Mouse (Mus musculus): ENCODE data around the gene Slco2a1. TPM values are rescaled to one million over a fixed set of nuclear protein-coding genes. Genes with fewer than 3 reads are reported as not detected.

Gene Slco2a1
- polyA plus RNA-seq, 1 experiment: 0.77 TPM

DNA sequence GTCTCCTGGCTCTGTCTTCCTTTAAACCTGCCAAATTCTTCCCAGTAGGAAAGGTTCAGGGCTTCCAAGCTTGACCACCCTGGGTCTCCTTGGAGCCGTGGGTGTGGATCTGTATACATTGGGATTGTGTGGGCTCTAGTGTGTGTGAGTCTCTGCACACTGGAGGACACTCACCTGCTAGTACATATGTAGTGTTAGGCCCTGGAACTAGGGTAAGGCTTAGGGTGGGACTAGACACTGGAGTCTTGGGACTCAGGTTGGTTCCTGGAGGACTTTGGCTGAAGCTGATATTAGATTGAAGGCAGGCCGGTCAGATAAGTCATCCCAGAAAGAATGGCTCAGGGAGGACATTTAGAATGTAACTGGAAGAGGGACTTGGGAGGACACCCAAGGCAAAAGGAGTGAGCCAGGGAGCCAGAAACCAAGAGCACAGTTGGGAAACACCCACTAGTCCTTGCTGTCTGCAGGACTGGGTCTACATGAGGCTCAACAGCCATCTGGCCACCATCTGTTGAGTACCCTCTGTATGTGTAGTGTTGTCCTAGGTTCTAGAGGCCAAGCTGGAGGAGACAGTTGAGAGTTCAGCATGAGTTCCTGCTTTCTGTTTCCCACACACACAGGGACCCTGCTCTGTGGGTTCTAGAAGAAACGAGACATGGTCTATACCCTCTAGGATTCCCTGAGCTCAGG lies 9.4 kb upstream of the Slco2a1 start:
- 75% methylated on average over 3 of the region's 3 CpGs for WGBS
- Histone ChIP-seq H3K4me3 (replicated peaks; ENCODE audit: control insufficient read depth, low read depth, low read length) (no peak overlapping the region), H3K4me1 (ENCODE audit: control insufficient read depth, insufficient read depth, low read length) (no peaks in the 10 kb centered on the region), H3K27ac (ENCODE audit: control insufficient read depth, insufficient read depth, low read depth, low read length, poor library complexity) (no peak overlapping the region)
- TF ChIP-seq CTCF (IDR thresholded peaks at IDR 0.05; ENCODE audit: control insufficient read depth, insufficient read depth, low read length) (no peak), POLR2A (IDR thresholded peaks at IDR 0.05; ENCODE audit: borderline replicate concordance, control insufficient read depth, low read depth, low read length) (no peak)

DNA sequence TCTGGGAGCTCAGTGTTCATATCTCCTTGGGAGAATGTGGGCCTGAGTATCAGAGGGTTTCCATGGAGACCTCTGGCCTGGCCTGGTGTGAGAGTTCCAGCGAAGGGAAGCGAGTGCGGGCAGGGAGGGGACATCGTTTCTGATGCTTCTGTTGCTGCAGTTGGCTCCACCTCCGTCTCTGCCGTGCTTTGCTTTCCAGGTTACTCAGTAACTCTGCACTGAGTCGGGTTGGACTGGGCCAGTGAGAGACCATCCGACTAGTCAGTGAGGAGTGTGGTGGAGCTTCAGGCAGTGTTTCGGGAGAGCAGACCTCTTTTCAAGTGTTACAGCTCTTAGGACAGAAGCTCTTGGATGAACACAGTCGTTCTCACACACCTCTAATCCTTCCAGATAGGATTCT lies 8.6 kb upstream of the Slco2a1 start:
- Histone ChIP-seq H3K4me3 (replicated peaks; ENCODE audit: control insufficient read depth, low read depth, low read length) (no peak overlapping the region), H3K27ac (ENCODE audit: control insufficient read depth, insufficient read depth, low read depth, low read length, poor library complexity) (no peak overlapping the region), H3K4me1 (ENCODE audit: control insufficient read depth, insufficient read depth, low read length) (no peaks in the 10 kb centered on the region)
- no peak for TF ChIP-seq CTCF (IDR thresholded peaks at IDR 0.05; ENCODE audit: control insufficient read depth, insufficient read depth, low read length)
- TF ChIP-seq POLR2A (IDR thresholded peaks at IDR 0.05; ENCODE audit: borderline replicate concordance, control insufficient read depth, low read depth, low read length): no peak
- WGBS: 84% methylated on average over 10 of the region's 10 CpGs

DNA sequence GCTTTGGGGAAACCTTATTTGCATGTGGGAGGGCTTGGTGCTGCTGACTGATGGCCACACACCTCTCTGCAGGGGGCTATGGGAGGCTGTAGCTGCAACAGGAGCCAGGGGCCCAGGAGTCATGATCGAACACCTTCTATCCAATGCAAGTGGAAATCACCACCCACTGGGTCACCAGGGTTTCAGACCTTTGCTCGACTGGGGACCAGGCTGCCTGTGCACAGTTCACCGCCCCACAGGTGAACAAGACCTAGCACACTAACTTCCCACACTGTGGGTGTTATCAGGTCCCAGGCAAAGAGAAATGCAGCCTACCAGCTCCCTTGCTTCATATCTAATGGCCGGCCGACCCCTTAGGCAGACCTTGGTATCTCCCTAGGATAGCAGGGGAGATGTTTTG lies 8.1 kb upstream of the Slco2a1 start:
- Histone ChIP-seq H3K4me3 (replicated peaks; ENCODE audit: control insufficient read depth, low read depth, low read length) (no peak overlapping the region), H3K27ac (ENCODE audit: control insufficient read depth, insufficient read depth, low read depth, low read length, poor library complexity) (no peak overlapping the region), H3K4me1 (ENCODE audit: control insufficient read depth, insufficient read depth, low read length) (no peaks in the 10 kb centered on the region)
- no peak for TF ChIP-seq POLR2A (IDR thresholded peaks at IDR 0.05; ENCODE audit: borderline replicate concordance, control insufficient read depth, low read depth, low read length)
- no peak for TF ChIP-seq CTCF (IDR thresholded peaks at IDR 0.05; ENCODE audit: control insufficient read depth, insufficient read depth, low read length)
- WGBS: 83% methylated on average over 5 of the region's 5 CpGs

DNA sequence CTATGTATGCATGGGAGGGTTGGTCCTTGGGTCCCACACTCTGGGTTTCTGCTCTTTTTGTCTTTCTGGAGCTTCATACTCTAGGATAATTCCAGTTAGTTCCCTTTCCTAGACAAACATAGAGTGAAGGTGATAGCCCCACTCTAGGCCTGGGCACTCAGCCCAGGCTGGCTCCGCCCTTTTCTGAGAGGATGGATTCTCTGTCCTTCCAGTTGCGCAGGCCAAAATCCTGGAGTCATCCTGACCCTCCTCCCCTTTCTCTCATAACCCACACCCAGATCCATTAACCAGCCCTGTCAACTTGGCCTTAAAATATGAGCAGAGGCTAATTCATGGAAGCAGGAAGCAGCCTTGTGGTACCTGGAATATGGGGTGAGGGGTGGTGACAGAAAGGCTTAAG lies 6.7 kb upstream of the Slco2a1 start:
- H3K27ac ChIP-seq (ENCODE audit: control insufficient read depth, insufficient read depth, low read depth, low read length, poor library complexity): no peak overlapping the region
- TF ChIP-seq CTCF (IDR thresholded peaks at IDR 0.05; ENCODE audit: control insufficient read depth, insufficient read depth, low read length) (no peak), POLR2A (IDR thresholded peaks at IDR 0.05; ENCODE audit: borderline replicate concordance, control insufficient read depth, low read depth, low read length) (no peak)
- no peaks in the 10 kb centered on the region for H3K4me1 ChIP-seq (ENCODE audit: control insufficient read depth, insufficient read depth, low read length)
- H3K4me3 ChIP-seq (replicated peaks; ENCODE audit: control insufficient read depth, low read depth, low read length): no peak overlapping the region
- WGBS: 87% methylated on average over 2 of the region's 2 CpGs

DNA sequence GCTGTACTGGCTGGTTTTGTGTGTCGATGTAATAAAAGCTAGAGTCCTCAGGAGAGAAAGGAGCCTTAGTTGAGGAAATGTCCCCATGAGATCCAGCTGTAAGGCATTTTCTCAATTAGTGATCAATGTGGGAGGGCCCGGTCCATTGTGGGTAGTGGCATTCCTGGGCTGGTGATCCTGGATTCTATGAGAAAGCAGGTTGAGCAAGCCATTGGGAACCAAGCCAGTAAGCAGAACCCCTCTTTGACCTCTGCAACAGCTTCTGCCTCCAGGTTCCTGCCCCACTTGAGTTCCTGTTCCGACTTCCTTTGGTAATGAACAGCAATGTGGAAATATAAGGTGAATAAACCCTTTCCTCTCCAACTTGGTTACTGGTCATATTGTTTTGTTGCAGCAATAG lies 6.1 kb upstream of the Slco2a1 start:
- TF ChIP-seq POLR2A (IDR thresholded peaks at IDR 0.05; ENCODE audit: borderline replicate concordance, control insufficient read depth, low read depth, low read length) (no peak), CTCF (IDR thresholded peaks at IDR 0.05; ENCODE audit: control insufficient read depth, insufficient read depth, low read length) (no peak)
- 59% methylated on average over 3 of the region's 3 CpGs for WGBS
- Histone ChIP-seq H3K27ac (ENCODE audit: control insufficient read depth, insufficient read depth, low read depth, low read length, poor library complexity) (no peak overlapping the region), H3K4me3 (replicated peaks; ENCODE audit: control insufficient read depth, low read depth, low read length) (no peak overlapping the region), H3K4me1 (ENCODE audit: control insufficient read depth, insufficient read depth, low read length) (no peaks in the 10 kb centered on the region)

DNA sequence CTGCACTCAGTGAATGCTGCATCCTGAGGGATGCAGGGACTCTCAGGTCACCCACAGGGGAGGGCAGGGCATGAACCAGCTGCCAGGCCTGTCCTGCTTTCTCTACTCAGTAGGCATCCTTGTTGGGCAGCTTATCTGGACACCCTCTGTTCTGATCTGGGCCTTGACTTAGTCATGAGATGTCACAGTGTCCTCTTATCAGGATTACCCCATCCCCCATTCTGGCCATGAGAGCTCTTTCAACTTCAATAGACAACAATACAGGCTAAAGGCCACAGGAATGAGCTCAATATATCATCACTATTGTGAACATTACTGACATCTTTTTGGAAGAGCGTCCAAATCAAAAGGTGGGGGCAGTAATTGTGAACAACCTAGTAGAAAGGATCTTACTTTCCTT lies 3.4 kb upstream of the Slco2a1 start:
- Histone ChIP-seq H3K4me3 (replicated peaks; ENCODE audit: control insufficient read depth, low read depth, low read length) (no peak overlapping the region), H3K4me1 (ENCODE audit: control insufficient read depth, insufficient read depth, low read length) (no peaks in the 10 kb centered on the region), H3K27ac (ENCODE audit: control insufficient read depth, insufficient read depth, low read depth, low read length, poor library complexity) (no peak overlapping the region)
- TF ChIP-seq CTCF (IDR thresholded peaks at IDR 0.05; ENCODE audit: control insufficient read depth, insufficient read depth, low read length) (no peak), POLR2A (IDR thresholded peaks at IDR 0.05; ENCODE audit: borderline replicate concordance, control insufficient read depth, low read depth, low read length) (no peak)
- 83% methylated on average over 1 of the region's 1 CpGs for WGBS

DNA sequence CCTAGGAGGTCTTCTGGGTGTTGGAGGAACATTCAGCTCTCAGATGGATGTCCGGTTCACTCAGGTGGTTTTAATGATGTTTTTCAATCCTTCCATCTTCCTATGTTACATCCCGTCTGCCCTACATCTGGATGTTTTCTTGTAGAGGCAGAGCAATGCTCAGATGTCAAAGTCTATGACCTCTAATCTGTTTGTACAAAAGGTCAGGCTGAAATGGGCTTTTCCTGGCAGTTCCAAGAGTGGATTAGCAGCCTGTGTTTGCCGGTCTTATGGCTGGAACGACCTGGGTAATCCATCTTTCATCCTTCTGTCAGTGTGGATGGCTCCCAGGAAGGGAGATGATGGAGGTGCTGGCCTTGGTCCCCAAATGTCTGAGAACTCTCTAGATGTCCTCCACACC lies 2.6 kb upstream of the Slco2a1 start:
- Histone ChIP-seq H3K4me1 (ENCODE audit: control insufficient read depth, insufficient read depth, low read length) (no peaks in the 10 kb centered on the region), H3K4me3 (replicated peaks; ENCODE audit: control insufficient read depth, low read depth, low read length) (no peak overlapping the region), H3K27ac (ENCODE audit: control insufficient read depth, insufficient read depth, low read depth, low read length, poor library complexity) (no peak overlapping the region)
- WGBS: 69% methylated on average over 4 of the region's 4 CpGs
- TF ChIP-seq CTCF (IDR thresholded peaks at IDR 0.05; ENCODE audit: control insufficient read depth, insufficient read depth, low read length): no peak
- no peak for TF ChIP-seq POLR2A (IDR thresholded peaks at IDR 0.05; ENCODE audit: borderline replicate concordance, control insufficient read depth, low read depth, low read length)

DNA sequence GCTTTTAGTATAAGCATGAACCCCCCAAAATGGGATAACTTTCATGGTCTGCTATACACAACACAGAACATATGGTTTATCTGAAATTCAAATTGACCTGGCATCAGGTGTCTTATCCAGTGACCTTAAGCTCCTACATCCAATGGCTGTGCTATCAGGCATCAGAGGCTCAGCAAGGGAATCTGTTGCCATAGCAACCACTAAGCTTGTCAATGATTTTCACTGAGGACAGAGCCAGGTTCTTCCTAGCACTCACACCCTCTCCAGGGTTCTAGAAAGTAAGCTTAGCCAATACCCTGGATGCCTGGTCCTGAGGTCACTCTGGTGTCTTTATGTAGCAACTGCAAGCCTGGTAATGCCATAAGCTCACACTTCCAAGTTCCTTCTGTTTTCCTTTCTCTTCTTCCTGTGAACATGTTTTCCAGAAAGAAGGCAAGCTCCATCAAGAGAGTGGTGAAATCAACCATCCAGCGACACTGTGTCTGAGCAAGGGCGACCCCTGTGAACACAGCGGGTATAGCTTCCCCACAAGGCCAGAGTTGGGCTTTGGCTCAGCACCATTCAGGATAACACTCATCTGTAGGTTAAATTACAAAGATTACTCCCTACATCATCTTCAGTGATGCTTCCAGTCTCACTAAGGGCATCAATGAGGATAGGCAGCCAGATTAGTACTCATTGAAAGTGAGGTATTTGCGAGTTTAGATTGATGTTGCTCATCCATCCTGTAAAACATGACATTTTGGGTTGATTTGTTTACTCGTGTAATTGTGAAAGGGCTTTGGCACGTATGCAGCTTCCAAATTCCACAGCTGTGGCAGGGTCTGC lies 2.0 kb downstream of the Slco2a1 start:
- no peak for TF ChIP-seq POLR2A (IDR thresholded peaks at IDR 0.05; ENCODE audit: borderline replicate concordance, control insufficient read depth, low read depth, low read length)
- TF ChIP-seq CTCF (IDR thresholded peaks at IDR 0.05; ENCODE audit: control insufficient read depth, insufficient read depth, low read length): no peak
- no peaks in the 10 kb centered on the region for H3K4me1 ChIP-seq (ENCODE audit: control insufficient read depth, insufficient read depth, low read length)
- no peak overlapping the region for H3K27ac ChIP-seq (ENCODE audit: control insufficient read depth, insufficient read depth, low read depth, low read length, poor library complexity)
- 71% methylated on average over 6 of the region's 6 CpGs for WGBS
- H3K4me3 ChIP-seq (replicated peaks; ENCODE audit: control insufficient read depth, low read depth, low read length): no peak overlapping the region

Measured in bone marrow, adult 2 months (tissue).